Mouse (Mus musculus): ENCODE measurements around the gene Nfxl1. TPM values are rescaled to one million over a fixed set of nuclear protein-coding genes. Genes with fewer than 3 reads are reported as not detected.

Gene Nfxl1
- polyA plus RNA-seq, 1 experiment = not detected

DNA sequence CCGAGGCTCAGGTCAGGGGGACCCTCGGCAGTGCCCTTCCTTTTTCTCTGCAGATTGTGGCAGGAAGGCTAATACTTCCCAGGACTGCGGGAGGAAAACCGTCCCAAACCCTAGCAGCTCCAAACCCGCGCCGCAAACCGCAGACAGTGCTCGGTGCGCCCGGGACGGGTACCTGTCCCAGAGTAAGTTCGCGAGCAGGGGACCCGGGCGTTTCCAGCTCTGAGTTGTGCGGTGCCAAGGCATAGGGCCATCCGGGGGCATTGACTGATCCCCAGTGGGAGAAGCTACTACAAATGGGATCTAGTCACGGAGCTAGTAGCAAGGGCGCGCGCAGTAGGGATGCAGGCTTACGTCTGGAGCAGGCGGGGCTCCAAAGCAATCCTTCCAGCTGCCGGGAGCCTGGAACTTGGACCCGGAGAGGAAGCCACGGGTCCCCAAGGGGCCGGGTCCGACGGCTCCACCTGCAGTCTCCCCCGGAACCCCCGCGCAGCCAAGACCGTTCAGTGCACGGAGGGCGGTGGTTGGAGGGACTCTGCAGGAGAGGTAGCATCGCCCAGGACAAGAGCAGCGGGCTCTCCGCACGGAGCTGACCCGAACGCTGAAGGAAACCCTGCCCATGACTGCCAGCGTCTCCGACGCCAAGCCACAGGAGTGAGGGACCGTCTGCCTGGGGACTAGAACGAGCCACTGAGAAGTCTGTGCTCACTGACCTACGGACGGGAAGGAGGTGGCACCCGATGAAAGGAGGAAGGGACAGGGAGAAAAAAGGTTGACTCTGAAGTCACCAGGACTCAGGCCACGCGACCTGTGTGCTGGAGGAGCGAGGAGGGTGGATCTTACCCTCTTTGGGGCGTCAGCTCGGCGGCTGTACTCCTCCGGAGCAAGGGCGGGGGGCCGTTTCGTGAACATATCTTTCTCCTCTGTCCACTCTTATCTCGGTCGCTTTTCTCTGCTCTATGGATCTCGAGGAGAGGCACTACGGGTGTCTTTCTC lies 55.7 kb downstream of the Nfxl1 start, which contains the start of gene Corin:
Gene Corin (minus strand): TSS at position 943 of the 993 bp plus-strand sequence.
- TF ChIP-seq POLR2A (IDR thresholded peaks at IDR 0.05; ENCODE audit: insufficient read depth, low read depth, low read length) (no peak), CTCF (IDR thresholded peaks at IDR 0.05; ENCODE audit: insufficient read depth, low read depth, low read length) (no peak)
- H3K27ac ChIP-seq (ENCODE audit: insufficient read depth, low read depth, low read length) = no peak within 1 kb of the TSS
- 2% methylated on average over 64 of the region's 64 CpGs for WGBS
- H3K4me3 ChIP-seq (ENCODE audit: insufficient read depth, low read depth, low read length) = no peak within 1 kb of the TSS
- peaks cover 9% of the 10 kb centered on the region; the same call in 1 of the 2 replicates for H3K4me1 ChIP-seq (ENCODE audit: control insufficient read depth, insufficient read depth, low read length)

GRCm38 (mm10) chr5:72502778-72503177 lies 56.7 kb downstream of the Nfxl1 start:
- H3K4me1 ChIP-seq (ENCODE audit: control insufficient read depth, insufficient read depth, low read length) = peaks cover 9% of the 10 kb centered on the region; the same call in 1 of the 2 replicates
- no peak for TF ChIP-seq POLR2A (IDR thresholded peaks at IDR 0.05; ENCODE audit: insufficient read depth, low read depth, low read length)
- no peak for TF ChIP-seq CTCF (IDR thresholded peaks at IDR 0.05; ENCODE audit: insufficient read depth, low read depth, low read length)
- WGBS = 59% methylated on average over 8 of the region's 8 CpGs
- H3K4me3 ChIP-seq (ENCODE audit: insufficient read depth, low read depth, low read length) = no peak overlapping the region
- no peak overlapping the region for H3K27ac ChIP-seq (ENCODE audit: insufficient read depth, low read depth, low read length)

GRCm38 (mm10) chr5:72501763-72502162 lies 57.7 kb downstream of the Nfxl1 start:
- Histone ChIP-seq H3K4me1 (ENCODE audit: control insufficient read depth, insufficient read depth, low read length) (peaks cover 9% of the 10 kb centered on the region; the same call in 1 of the 2 replicates), H3K4me3 (ENCODE audit: insufficient read depth, low read depth, low read length) (no peak overlapping the region), H3K27ac (ENCODE audit: insufficient read depth, low read depth, low read length) (no peak overlapping the region)
- no peak for TF ChIP-seq POLR2A (IDR thresholded peaks at IDR 0.05; ENCODE audit: insufficient read depth, low read depth, low read length)
- no peak for TF ChIP-seq CTCF (IDR thresholded peaks at IDR 0.05; ENCODE audit: insufficient read depth, low read depth, low read length)
- 85% methylated on average over 3 of the region's 3 CpGs for WGBS

GRCm38 (mm10) chr5:72498271-72498670 lies 61.2 kb downstream of the Nfxl1 start:
- Histone ChIP-seq H3K27ac (ENCODE audit: insufficient read depth, low read depth, low read length) (no peak overlapping the region), H3K4me3 (ENCODE audit: insufficient read depth, low read depth, low read length) (no peak overlapping the region), H3K4me1 (ENCODE audit: control insufficient read depth, insufficient read depth, low read length) (no peaks in the 10 kb centered on the region)
- no peak for TF ChIP-seq POLR2A (IDR thresholded peaks at IDR 0.05; ENCODE audit: insufficient read depth, low read depth, low read length)
- no peak for TF ChIP-seq CTCF (IDR thresholded peaks at IDR 0.05; ENCODE audit: insufficient read depth, low read depth, low read length)
- WGBS = 73% methylated on average over 10 of the region's 10 CpGs

DNA sequence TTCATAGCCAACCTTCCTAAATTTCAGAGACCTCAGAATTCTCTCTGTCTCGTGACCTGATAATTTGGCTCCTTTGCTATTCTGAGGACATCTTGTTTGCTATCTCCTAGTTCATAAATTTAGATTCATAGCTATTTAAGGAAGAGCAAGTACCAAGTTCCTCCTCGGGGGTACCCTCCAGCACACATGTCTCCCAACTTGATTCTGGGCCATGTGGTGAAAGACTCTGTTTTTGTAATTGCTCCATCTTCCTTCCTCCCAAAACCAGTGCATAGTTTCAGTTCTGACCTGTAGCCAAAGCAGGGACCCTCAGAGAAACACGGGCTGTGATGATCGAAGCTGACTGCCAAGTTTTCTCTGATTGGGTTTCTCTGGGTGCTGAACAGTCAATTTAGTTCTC lies 62.7 kb downstream of the Nfxl1 start:
- TF ChIP-seq POLR2A (IDR thresholded peaks at IDR 0.05; ENCODE audit: insufficient read depth, low read depth, low read length) (no peak), CTCF (IDR thresholded peaks at IDR 0.05; ENCODE audit: insufficient read depth, low read depth, low read length) (no peak)
- no peak overlapping the region for H3K27ac ChIP-seq (ENCODE audit: insufficient read depth, low read depth, low read length)
- H3K4me3 ChIP-seq (ENCODE audit: insufficient read depth, low read depth, low read length) = no peak overlapping the region
- H3K4me1 ChIP-seq (ENCODE audit: control insufficient read depth, insufficient read depth, low read length) = no peaks in the 10 kb centered on the region
- WGBS = 59% methylated on average over 4 of the region's 4 CpGs

- WGBS = 66% methylated on average over 7 of the region's 7 CpGs
- Histone ChIP-seq H3K27ac (ENCODE audit: insufficient read depth, low read depth, low read length) (no peak overlapping the region), H3K4me3 (ENCODE audit: insufficient read depth, low read depth, low read length) (no peak overlapping the region), H3K4me1 (ENCODE audit: control insufficient read depth, insufficient read depth, low read length) (no peaks in the 10 kb centered on the region)
- TF ChIP-seq CTCF (IDR thresholded peaks at IDR 0.05; ENCODE audit: insufficient read depth, low read depth, low read length) (no peak), POLR2A (IDR thresholded peaks at IDR 0.05; ENCODE audit: insufficient read depth, low read depth, low read length) (no peak)
Measured at GRCm38 (mm10) chr5:72493906-72494305, 65.6 kb downstream of the Nfxl1 start.

DNA sequence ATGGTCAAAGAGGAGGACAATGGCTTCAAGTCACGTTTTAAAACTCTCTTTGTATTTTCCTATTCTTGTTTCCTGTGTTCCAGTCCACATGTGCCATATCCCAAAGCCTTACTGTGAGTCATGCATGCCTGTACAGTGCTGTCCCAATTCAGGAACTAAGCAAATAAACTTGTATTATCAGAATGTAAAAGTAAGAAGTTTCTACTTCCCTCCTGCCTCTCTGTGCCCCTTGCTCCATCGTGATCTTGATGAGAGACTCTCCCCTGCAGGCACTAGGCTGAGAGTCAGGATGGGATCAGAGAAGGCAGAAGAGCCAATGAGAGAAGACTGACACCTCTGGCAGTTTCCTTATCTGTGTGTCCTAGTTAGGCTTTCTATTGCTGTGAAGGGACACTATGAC lies 68.3 kb downstream of the Nfxl1 start:
- TF ChIP-seq POLR2A (IDR thresholded peaks at IDR 0.05; ENCODE audit: insufficient read depth, low read depth, low read length) (no peak), CTCF (IDR thresholded peaks at IDR 0.05; ENCODE audit: insufficient read depth, low read depth, low read length) (no peak)
- 53% methylated on average over 2 of the region's 2 CpGs for WGBS
- Histone ChIP-seq H3K4me3 (ENCODE audit: insufficient read depth, low read depth, low read length) (no peak overlapping the region), H3K27ac (ENCODE audit: insufficient read depth, low read depth, low read length) (no peak overlapping the region), H3K4me1 (ENCODE audit: control insufficient read depth, insufficient read depth, low read length) (no peaks in the 10 kb centered on the region)

DNA sequence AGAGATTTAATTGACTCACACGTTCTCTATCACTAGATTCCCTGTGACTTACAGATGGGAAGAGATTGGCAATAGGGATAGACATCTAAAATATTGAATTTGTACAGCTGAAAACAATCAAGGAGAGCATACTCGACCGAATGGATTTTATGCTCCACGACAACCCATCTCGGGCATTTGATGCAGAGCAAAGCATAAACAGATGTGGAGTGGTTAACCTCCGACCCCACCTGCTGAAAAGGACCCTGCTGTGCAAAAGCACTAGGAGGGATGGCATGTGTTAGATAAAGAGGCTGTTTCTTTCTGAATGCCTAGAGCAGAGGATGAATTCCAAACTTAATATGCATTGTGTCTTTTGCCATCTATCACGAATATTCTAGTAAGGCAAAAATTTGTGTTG lies 79.0 kb downstream of the Nfxl1 start:
- TF ChIP-seq POLR2A (IDR thresholded peaks at IDR 0.05; ENCODE audit: insufficient read depth, low read depth, low read length) = no peak
- TF ChIP-seq CTCF (IDR thresholded peaks at IDR 0.05; ENCODE audit: insufficient read depth, low read depth, low read length) = no peak
- Histone ChIP-seq H3K4me3 (ENCODE audit: insufficient read depth, low read depth, low read length) (no peak overlapping the region), H3K4me1 (ENCODE audit: control insufficient read depth, insufficient read depth, low read length) (no peaks in the 10 kb centered on the region), H3K27ac (ENCODE audit: insufficient read depth, low read depth, low read length) (no peak overlapping the region)
- 56% methylated on average over 7 of the region's 7 CpGs for WGBS

- WGBS = 80% methylated on average over 12 of the region's 12 CpGs
- no peak overlapping the region for H3K27ac ChIP-seq (ENCODE audit: insufficient read depth, low read depth, low read length)
Measured at GRCm38 (mm10) chr5:72472317-72473009, 87.0 kb downstream of the Nfxl1 start.

More at GRCm38 (mm10) chr5:72472317-72473009, 87.0 kb downstream of the Nfxl1 start:
- Histone ChIP-seq H3K4me3 (ENCODE audit: insufficient read depth, low read depth, low read length) (no peak overlapping the region), H3K4me1 (ENCODE audit: control insufficient read depth, insufficient read depth, low read length) (peaks cover 4% of the 10 kb centered on the region; the same call in 1 of the 2 replicates)
- TF ChIP-seq CTCF (IDR thresholded peaks at IDR 0.05; ENCODE audit: insufficient read depth, low read depth, low read length) (no peak), POLR2A (IDR thresholded peaks at IDR 0.05; ENCODE audit: insufficient read depth, low read depth, low read length) (no peak)

All from olfactory bulb, adult 2 months (tissue).